Mouse (Mus musculus): ENCODE measurements around the gene Col19a1.
A peak's percentile ranks its signal among the peaks of the same experiment; 100 is the strongest.

The Col19a1 gene

GRCm38 (mm10) chr1:24229552-24229951 is 357.7 kb downstream of the Col19a1 start:
- DNase-seq (ENCODE audit: low spot score in 2 of 2): no peak

DNA sequence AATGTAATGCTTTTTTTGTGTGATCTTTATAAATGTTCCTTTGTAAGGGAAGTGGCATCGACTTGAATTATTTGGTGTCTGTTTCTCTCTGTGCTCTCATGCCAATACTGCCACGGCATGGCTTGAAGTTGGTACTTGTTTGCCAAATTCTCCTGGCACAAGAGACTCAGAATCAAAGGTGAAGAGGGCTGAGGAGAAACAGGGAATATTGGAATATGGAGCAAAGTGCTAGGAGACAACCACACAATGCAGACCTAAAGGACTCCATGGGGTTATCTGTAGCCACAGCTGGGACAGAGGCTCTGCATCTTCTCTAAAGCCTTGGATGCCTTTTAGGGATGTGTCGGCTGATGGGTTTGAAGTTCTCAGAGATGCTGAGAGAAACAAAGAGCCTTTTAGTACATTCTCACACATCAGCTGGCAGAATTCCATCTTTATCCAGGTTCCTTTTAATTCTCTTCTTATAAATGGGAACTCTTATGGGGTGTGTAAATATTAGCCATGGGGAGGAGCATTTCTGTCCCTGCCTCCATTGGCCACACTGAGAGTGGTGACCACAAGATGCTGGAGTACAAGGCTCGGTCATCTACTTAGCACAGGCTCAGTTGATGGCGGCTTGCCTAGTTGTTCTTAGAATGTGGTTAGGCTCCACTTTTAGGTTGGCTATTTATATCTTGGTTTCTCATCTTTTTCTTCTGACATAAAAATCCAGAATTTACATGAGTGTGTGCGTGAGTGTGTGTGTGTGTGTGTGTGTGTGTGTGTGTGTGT is 360.1 kb downstream of the Col19a1 start:
- no peak for DNase-seq (ENCODE audit: low spot score in 2 of 2)

DNA sequence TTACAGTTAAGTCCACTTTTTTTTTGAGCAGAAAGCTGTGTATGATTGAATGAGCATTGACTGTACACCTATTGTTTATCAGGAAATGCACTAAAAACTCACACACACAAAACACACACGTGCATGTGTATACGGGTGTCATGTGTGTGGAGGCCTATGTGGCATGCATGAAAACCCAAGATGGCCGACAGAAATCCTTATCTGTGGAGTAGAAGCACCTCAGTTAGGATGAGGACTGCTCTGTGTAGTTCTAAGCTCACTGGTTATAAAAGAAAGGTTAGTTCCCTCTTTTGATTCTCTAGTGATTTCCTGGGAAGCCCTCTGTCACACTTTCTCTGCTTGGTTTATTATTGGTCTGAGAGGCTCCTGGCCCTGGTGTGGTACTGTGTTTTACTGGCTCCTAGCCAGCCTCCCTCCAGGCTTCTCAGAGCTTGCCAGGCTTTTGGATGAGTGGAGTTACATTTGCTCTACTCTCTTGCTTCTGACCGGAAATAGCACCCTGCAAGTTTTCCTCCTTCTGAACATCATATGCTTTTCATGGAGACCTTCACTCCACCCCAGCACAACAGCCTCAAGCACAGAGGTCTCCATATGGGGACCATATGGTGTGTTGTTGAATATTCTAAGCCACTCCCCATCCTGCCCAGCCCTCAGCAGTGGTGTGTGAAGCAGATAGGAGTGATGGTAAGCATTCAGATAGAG is 361.3 kb downstream of the Col19a1 start:
- DNase-seq (ENCODE audit: low spot score in 2 of 2): peak; percentile 43 to 90

GRCm38 (mm10) chr1:24222981-24223612 is 364.2 kb downstream of the Col19a1 start:
- DNase-seq (ENCODE audit: low spot score in 2 of 2): peak in 1 of 2 experiments; percentile 36

GRCm38 (mm10) chr1:24222231-24222630 is 365.0 kb downstream of the Col19a1 start:
- DNase-seq (ENCODE audit: low spot score in 2 of 2): no peak

- no peak for DNase-seq (ENCODE audit: low spot score in 2 of 2)
Observed at GRCm38 (mm10) chr1:24219041-24219440, 368.2 kb downstream of the Col19a1 start.
